Mouse (Mus musculus) embryonic facial prominence, embryonic 12.5 days (tissue): ENCODE measurements around the gene Selp. TPM values are rescaled to one million over a fixed set of nuclear protein-coding genes. Genes with fewer than 3 reads are reported as not detected.

Source experiments
- ATAC-seq: fragments of 200-750 bp; cut with Nextera tagmentation; 2 replicates; pipeline ENCODE4 v1.8.0; 2017; ENCODE audit not compliant: insufficient number of reproducible peaks, insufficient read depth, low FRiP score, low TSS enrichment
- H3K27ac ChIP-seq: fragments of 300-500 bp; sonication (generic); 2 replicates; pipeline ENCODE4 v1.5.1; 2016; ENCODE audit warnings: mild to moderate bottlenecking
- H3K27me3 ChIP-seq: fragments of 300-500 bp; sonication (generic); 2 replicates; pipeline ENCODE4 v1.6.1; 2016; ENCODE audit warnings: mild to moderate bottlenecking, moderate library complexity
- H3K36me3 ChIP-seq: fragments of 300-500 bp; sonication (generic); 2 replicates; pipeline ENCODE4 v1.6.1; 2016; ENCODE audit warnings: mild to moderate bottlenecking
- H3K4me1 ChIP-seq: fragments of 300-500 bp; sonication (generic); 2 replicates; pipeline ENCODE4 v1.6.1; 2016
- H3K4me2 ChIP-seq: fragments of 300-500 bp; sonication (generic); replicated peaks from 2 replicates; pipeline ENCODE4 v1.6.1; 2016; ENCODE audit warnings: mild to moderate bottlenecking, moderate library complexity
- H3K4me3 ChIP-seq: fragments of 300-500 bp; sonication (generic); 2 replicates; pipeline ENCODE4 v1.5.1; 2016; ENCODE audit warnings: mild to moderate bottlenecking
- H3K9ac ChIP-seq: fragments of 300-500 bp; sonication (generic); 2 replicates; pipeline ENCODE4 v1.6.1; 2016; ENCODE audit warnings: mild to moderate bottlenecking, moderate library complexity
- H3K9me3 ChIP-seq: fragments of 300-500 bp; sonication (generic); 2 replicates; pipeline ENCODE4 v1.6.1; 2016; ENCODE audit warnings: mild to moderate bottlenecking, moderate library complexity
- WGBS: fragments of 180-500 bp; shearing (Covaris S2); methylation state at CpG from one replicate; pipeline ENCODE4 v1.1.7; 2016; 5-methylcytosine and 5-hydroxymethylcytosine counted together
- polyA plus RNA-seq: library from polyadenylated mRNA; unstranded; fragments of >200 nt; fragmentation: Nextera tagmentation; extraction: Ambion mirVana; gene quantifications from 2 replicates; pipeline ENCODE4 v1.2.1, GENCODE M21; 2016

Selp gene
- polyA plus RNA-seq, 1 experiment from 2014 or later: not detected

DNA sequence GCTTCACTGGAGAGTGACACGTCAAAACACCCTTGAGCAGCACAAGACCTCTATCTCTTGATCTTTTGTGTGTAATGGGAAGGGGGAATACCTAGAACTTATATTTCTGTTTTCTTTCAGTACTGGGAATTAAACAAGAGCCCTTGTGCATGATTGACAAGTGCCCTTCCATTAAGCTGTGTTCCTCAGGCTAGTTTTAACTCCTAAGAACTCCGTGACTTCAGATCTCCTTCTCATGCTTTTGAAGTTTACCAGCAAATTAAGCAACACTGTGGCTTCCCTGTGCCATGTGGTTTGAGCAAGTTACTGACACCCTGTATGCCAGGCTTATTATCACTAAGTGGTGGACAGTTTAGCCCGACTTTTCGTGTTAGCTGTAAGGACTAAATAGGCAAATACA lies 32.0 kb upstream of the Selp start:
- H3K4me1 ChIP-seq: no peaks in the 10 kb centered on the region
- H3K27me3 ChIP-seq: no peaks in the 10 kb centered on the region
- 78% methylated on average over 4 of the region's 4 CpGs for WGBS
- no peak overlapping the region for H3K9ac ChIP-seq
- H3K36me3 ChIP-seq: no peaks in the 10 kb centered on the region
- no peaks in the 10 kb centered on the region for H3K9me3 ChIP-seq
- H3K4me2 ChIP-seq: no peak overlapping the region
- H3K4me3 ChIP-seq: no peak overlapping the region
- H3K27ac ChIP-seq: no peak overlapping the region
- ATAC-seq: no peak

DNA sequence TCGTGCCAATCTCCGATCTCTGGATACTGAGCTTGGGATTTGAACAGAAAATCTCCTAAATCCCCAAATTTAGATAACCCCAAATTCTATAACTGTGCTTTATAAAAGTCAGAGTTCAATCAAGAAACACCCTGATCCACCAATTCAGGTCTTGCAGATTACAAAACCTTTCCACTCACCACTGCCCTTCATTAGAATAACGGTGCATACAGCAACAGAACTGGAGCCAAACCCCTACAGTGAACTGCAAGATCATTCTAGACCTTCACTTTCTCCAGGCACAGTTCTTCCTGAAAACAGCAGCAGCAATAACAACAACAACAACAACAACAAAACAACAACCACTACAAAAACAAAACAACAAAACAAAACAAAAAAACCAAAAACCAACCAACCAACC lies 28.3 kb upstream of the Selp start:
- Histone ChIP-seq H3K27ac (no peak overlapping the region), H3K4me2 (no peak overlapping the region), H3K27me3 (no peaks in the 10 kb centered on the region), H3K9ac (no peak overlapping the region), H3K9me3 (no peaks in the 10 kb centered on the region), H3K4me1 (no peaks in the 10 kb centered on the region), H3K4me3 (no peak overlapping the region), H3K36me3 (no peaks in the 10 kb centered on the region)
- ATAC-seq: no peak
- WGBS: 84% methylated on average over 3 of the region's 3 CpGs

DNA sequence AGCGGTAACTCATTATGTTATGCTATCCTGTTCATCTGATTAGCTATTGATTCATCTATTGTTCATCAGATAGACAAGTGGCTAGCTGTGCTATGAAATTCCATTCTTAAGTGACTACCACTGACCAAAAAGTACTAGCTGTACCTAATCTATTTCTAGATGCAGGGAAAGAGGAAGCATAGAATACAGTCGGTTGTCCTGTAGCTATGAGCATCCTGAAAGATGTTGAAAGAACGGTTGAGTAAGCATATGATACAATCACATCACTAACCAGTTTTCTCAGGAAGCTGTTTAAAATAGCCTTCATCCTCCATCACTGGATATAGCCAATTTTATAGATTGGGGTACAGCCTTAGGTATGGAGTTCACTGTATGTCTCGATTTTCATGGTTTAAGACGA lies 27.2 kb upstream of the Selp start:
- Histone ChIP-seq H3K9ac (no peak overlapping the region), H3K27me3 (no peaks in the 10 kb centered on the region), H3K9me3 (no peaks in the 10 kb centered on the region), H3K27ac (no peak overlapping the region), H3K4me1 (no peaks in the 10 kb centered on the region), H3K36me3 (no peaks in the 10 kb centered on the region), H3K4me3 (no peak overlapping the region), H3K4me2 (no peak overlapping the region)
- 88% methylated on average over 5 of the region's 5 CpGs for WGBS
- ATAC-seq: no peak

DNA sequence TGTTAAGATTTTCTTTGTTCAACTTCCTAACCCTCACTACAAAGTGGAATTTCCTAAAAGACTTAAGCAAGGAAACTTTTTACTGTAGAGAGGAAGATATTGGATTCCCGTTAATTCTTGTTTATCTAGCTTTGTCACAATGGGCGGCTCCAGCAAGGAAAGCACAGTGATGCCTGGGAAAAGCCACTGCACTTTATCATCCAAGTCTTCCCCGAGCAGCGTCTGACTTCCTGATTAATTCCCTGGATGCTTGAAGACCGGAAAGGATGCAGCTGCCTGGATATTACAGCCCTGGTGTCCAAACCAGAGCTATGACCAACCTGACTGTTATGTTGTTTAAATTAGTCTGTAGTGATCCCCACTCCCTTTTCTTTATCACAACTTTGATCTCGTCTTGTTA lies 18.3 kb upstream of the Selp start:
- Histone ChIP-seq H3K36me3 (no peaks in the 10 kb centered on the region), H3K27me3 (no peaks in the 10 kb centered on the region), H3K9me3 (no peaks in the 10 kb centered on the region), H3K4me2 (no peak overlapping the region), H3K9ac (no peak overlapping the region), H3K4me3 (no peak overlapping the region), H3K4me1 (no peaks in the 10 kb centered on the region), H3K27ac (no peak overlapping the region)
- no peak for ATAC-seq
- WGBS: 62% methylated on average over 6 of the region's 6 CpGs

DNA sequence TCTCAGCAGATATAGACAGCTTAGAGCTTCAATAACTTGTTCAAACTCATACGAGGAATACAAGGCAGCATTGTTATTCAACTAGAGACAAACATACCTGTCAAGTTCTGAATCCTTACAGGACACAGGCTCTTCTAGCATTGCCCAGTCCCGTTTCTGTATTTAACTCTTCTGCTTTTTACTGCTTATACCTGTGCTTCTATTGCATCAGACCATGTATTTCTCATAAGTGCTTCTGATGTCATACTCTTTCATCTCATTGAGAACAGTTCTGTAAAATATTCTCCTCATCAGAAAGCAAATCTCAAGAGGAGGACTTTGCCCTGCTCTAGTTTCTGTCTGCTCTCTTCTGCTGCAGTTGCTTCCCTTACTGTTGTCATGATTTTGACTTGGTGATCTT lies 17.2 kb upstream of the Selp start:
- Histone ChIP-seq H3K4me3 (no peak overlapping the region), H3K27ac (no peak overlapping the region), H3K36me3 (no peaks in the 10 kb centered on the region), H3K27me3 (no peaks in the 10 kb centered on the region), H3K9me3 (no peaks in the 10 kb centered on the region), H3K9ac (no peak overlapping the region), H3K4me1 (no peaks in the 10 kb centered on the region), H3K4me2 (no peak overlapping the region)
- no peak for ATAC-seq
- WGBS: 83% methylated on average over 2 of the region's 2 CpGs

DNA sequence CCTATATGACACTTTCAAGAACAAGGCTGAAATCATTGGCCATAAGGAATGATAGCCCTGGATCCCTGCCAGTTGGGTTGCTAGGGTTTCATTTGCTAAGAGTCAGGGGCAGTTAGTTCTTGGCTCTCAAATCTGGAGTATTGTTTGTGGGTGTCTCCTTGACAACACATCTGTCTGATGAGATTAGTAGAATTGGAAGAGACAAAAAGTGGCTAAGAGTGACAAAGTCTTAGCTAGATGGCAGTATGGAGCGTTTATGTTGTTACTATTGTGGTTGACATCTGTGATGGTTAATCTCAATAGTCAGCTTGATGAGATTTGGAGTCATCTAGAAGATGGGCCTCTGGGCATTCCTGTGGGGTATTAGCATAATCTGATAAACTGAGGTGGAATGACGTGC lies 16.7 kb upstream of the Selp start:
- H3K4me2 ChIP-seq: no peak overlapping the region
- H3K9ac ChIP-seq: no peak overlapping the region
- no peak overlapping the region for H3K4me3 ChIP-seq
- no peaks in the 10 kb centered on the region for H3K4me1 ChIP-seq
- no peaks in the 10 kb centered on the region for H3K9me3 ChIP-seq
- WGBS: 68% methylated on average over 2 of the region's 2 CpGs
- no peaks in the 10 kb centered on the region for H3K36me3 ChIP-seq
- no peak for ATAC-seq
- H3K27me3 ChIP-seq: no peaks in the 10 kb centered on the region
- no peak overlapping the region for H3K27ac ChIP-seq

DNA sequence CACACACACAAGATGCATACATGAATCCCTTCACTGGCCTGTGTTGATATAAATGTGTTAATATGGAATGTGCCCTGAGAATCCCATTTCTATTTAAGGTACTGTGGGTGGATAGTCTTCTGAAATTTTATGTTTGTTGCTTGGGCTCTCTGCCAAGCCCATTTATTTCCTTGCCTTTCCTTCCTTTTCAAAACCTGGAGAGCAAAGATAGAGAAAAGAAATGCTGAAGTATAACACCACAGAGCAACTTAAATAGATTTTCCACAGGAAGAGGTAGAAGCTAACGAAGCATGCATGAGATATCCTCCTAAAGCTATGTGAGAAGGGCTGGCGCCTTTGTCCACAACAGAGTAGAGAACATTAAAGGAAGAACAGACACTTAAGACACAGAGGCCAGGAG lies 5.3 kb upstream of the Selp start:
- H3K27ac ChIP-seq: no peak overlapping the region
- H3K27me3 ChIP-seq: no peaks in the 10 kb centered on the region; the same call in 1 of the 2 replicates
- H3K9ac ChIP-seq: no peak overlapping the region
- H3K36me3 ChIP-seq: no peaks in the 10 kb centered on the region
- H3K4me3 ChIP-seq: no peak overlapping the region
- no peaks in the 10 kb centered on the region for H3K9me3 ChIP-seq
- no peak overlapping the region for H3K4me2 ChIP-seq
- no peaks in the 10 kb centered on the region for H3K4me1 ChIP-seq
- WGBS: 86% methylated on average over 2 of the region's 2 CpGs
- ATAC-seq: no peak

DNA sequence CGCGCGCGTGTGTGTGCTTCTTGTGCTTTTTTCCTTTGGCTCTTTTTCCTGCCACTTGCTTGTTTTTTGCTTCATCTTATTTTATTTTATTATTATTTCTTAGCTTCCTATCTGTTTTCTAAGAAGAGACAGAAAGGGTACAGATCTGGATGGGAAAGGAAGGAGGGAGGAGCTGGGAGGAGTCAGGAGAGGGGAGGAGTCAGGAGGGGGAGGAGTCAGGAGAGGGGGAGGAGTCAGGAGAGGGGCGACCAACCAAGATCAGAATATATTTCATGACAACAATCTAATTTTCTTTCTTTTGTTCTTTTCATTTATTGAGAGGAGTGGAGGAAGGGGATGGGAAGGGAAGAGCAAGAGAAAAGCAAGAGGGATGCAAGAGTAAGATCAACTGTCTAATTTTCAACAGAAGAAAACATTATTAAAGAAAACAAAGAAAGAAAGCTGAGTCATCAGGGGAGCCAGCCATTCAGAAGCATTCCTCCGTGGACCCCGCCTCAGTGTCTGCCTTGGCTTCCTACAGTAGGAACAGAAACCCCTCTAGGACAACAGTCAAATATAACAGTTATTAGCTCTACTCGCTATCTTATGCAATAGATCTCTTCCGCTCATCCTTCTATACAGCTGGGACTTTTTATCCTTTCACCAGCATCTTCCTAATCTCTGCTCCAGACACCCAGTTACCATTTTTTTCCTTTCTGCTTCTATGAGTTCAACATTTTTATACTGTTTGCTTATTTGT lies 4.3 kb upstream of the Selp start:
- H3K27ac ChIP-seq: no peak overlapping the region
- H3K4me2 ChIP-seq: no peak overlapping the region
- no peaks in the 10 kb centered on the region for H3K4me1 ChIP-seq
- no peaks in the 10 kb centered on the region for H3K36me3 ChIP-seq
- no peak overlapping the region for H3K9ac ChIP-seq
- H3K27me3 ChIP-seq: no peaks in the 10 kb centered on the region; the same call in 1 of the 2 replicates
- H3K9me3 ChIP-seq: no peaks in the 10 kb centered on the region
- no peak overlapping the region for H3K4me3 ChIP-seq
- no peak for ATAC-seq
- WGBS: 92% methylated on average over 9 of the region's 9 CpGs

DNA sequence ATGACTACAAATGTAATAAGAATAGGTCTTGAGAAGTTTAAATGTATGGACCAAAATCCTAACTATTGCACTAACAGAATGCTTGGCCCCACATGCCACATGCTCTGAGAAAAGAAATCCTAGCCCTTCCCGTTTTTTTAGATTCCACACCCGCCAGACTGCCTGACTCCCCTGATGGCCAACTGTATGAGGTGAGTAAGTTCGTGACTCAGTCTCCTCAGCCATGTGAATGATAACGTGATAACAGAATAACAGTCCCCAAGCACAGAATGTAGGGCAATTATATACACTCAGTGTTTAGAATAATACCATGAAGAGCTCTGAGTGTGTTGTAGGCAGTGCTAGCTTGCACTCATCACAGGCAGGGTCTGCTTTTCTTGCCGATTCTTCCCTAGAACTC lies 784 bp upstream of the Selp start:
- Histone ChIP-seq H3K9ac (no peak overlapping the region), H3K27me3 (no peaks in the 10 kb centered on the region; the same call in 1 of the 2 replicates), H3K9me3 (no peaks in the 10 kb centered on the region), H3K27ac (no peak overlapping the region), H3K36me3 (no peaks in the 10 kb centered on the region), H3K4me1 (no peaks in the 10 kb centered on the region), H3K4me3 (no peak overlapping the region), H3K4me2 (no peak overlapping the region)
- no peak for ATAC-seq
- WGBS: 76% methylated on average over 5 of the region's 5 CpGs

DNA sequence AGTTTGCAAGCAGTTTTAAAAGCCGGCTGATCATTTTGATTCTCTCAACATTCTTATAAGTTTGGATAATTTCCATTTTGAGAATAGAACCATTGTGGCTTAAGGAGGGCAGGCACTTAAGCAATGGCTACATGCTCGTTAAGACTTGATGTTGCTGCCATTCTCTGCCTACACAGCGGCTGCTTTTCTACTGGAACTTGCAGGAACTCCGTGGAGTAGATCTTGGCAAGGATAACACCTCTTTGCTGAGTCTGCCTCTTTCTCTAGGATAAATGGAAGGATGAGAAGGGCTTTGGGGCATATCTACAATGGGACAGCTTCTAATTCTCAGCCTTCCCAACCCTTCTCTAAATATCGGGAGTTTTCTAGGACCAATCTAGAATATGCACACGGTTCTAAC lies 583 bp downstream of the Selp start:
- Histone ChIP-seq H3K9me3 (no peaks in the 10 kb centered on the region), H3K27me3 (no peaks in the 10 kb centered on the region), H3K36me3 (no peaks in the 10 kb centered on the region), H3K9ac (no peak overlapping the region), H3K4me3 (no peak overlapping the region), H3K27ac (no peak overlapping the region), H3K4me2 (no peak overlapping the region), H3K4me1 (no peaks in the 10 kb centered on the region)
- no peak for ATAC-seq
- 80% methylated on average over 6 of the region's 6 CpGs for WGBS

DNA sequence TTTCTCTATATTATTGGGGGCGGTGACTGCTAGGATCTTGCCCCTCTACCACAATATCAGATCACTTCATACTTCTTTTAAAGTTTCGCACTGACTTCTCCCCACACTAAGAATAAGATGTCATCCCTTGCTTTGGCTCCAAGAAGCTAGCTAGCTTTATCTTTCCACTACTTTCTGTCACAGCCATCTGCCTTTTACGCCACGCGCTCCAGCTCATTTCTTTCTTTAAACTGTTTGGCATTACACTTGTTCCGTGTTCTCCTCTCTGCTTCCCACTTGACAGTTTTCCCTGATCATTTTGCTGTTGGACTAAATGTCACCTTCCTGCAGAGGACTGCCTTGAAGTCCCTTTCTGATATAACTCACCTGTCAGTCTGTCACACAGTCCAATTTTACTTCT lies 2.8 kb downstream of the Selp start:
- H3K4me3 ChIP-seq: no peak overlapping the region
- H3K9ac ChIP-seq: no peak overlapping the region
- H3K36me3 ChIP-seq: no peaks in the 10 kb centered on the region
- no peak overlapping the region for H3K4me2 ChIP-seq
- H3K4me1 ChIP-seq: no peaks in the 10 kb centered on the region
- WGBS: 91% methylated on average over 6 of the region's 6 CpGs
- no peaks in the 10 kb centered on the region for H3K9me3 ChIP-seq
- H3K27me3 ChIP-seq: no peaks in the 10 kb centered on the region
- ATAC-seq: no peak
- no peak overlapping the region for H3K27ac ChIP-seq

DNA sequence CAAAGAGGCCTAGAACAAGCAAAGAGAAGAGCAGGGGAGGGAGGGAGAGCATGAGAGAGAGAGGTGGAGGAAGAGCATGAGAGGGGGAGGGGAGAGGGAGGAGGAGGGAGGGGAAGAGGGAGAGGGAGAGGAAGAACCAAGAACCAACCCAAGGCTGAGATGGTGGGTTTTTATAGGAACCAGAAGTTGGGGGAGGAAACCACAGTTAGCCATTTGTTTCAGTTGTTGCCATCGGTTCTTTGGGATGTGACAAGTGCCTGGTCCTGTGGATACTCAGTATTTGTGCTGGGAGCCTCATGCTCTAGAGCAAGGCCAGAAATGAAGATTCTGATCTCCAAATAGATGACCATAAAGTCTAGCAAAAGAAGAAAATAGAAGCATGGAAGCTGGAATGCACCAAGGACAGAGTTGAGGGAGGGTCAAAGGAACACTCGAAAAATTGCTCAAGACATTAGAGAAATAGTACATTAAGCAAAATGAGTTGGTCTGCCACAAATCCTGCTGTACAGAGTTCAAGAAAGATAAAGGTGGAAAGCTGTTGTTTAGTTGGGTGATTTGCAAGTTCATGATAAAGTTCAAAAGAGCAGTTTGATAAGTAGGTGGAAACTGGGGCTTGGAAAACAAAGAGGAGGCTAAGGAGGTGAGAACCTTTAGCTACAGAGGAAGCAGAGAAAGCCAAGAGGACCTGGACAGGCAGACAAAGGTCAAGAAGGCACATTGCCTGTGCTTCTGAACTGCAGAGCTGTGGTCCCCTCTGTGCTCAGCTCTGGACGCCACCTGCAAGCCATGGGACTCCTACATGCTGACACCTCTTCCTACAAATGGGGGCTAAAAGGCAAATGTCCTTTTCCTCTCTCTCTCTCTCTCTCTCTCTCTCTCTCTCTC lies 5.1 kb downstream of the Selp start:
- Histone ChIP-seq H3K27me3 (no peaks in the 10 kb centered on the region), H3K9ac (no peak overlapping the region), H3K4me2 (no peak overlapping the region), H3K4me3 (no peak overlapping the region), H3K36me3 (no peaks in the 10 kb centered on the region), H3K4me1 (no peaks in the 10 kb centered on the region), H3K9me3 (no peaks in the 10 kb centered on the region), H3K27ac (no peak overlapping the region)
- ATAC-seq: no peak
- WGBS: 73% methylated on average over 3 of the region's 3 CpGs
